Mouse (Mus musculus) embryonic facial prominence, embryonic 15.5 days (tissue): ENCODE measurements around the gene Nutf2-ps1. TPM values are rescaled to one million over a fixed set of nuclear protein-coding genes. Genes with fewer than 3 reads are reported as not detected.

Experiments used
- ATAC-seq: fragments of 200-750 bp; cut with Nextera tagmentation; 2 replicates; pipeline ENCODE4 v1.8.0; 2017; ENCODE audit warnings: low read depth, moderate TSS enrichment; ENCODE audit not compliant: insufficient number of reproducible peaks, low FRiP score, low TSS enrichment
- H3K27ac ChIP-seq: fragments of 300-500 bp; sonication (generic); replicated peaks from 2 replicates; pipeline ENCODE4 v1.5.1; 2015; ENCODE audit warnings: mild to moderate bottlenecking, inconsistent platforms
- H3K27me3 ChIP-seq: fragments of 300-500 bp; sonication (generic); 2 replicates; pipeline ENCODE4 v1.6.1; 2015; ENCODE audit warnings: inconsistent platforms
- H3K36me3 ChIP-seq: fragments of 300-500 bp; sonication (generic); 2 replicates; pipeline ENCODE4 v1.6.1; 2015; ENCODE audit warnings: mild to moderate bottlenecking, inconsistent platforms
- H3K4me1 ChIP-seq: fragments of 300-500 bp; sonication (generic); 2 replicates; pipeline ENCODE4 v1.6.1; 2015; ENCODE audit warnings: inconsistent platforms
- H3K4me2 ChIP-seq: fragments of 300-500 bp; sonication (generic); replicated peaks from 2 replicates; pipeline ENCODE4 v1.6.1; 2015; ENCODE audit warnings: mild to moderate bottlenecking, inconsistent platforms
- H3K4me3 ChIP-seq: fragments of 300-500 bp; sonication (generic); replicated peaks from 2 replicates; pipeline ENCODE4 v1.5.1; 2015; ENCODE audit warnings: mild to moderate bottlenecking, inconsistent platforms
- H3K9ac ChIP-seq: fragments of 300-500 bp; sonication (generic); 2 replicates; pipeline ENCODE4 v1.6.1; 2015; ENCODE audit warnings: inconsistent platforms
- H3K9me3 ChIP-seq: fragments of 300-500 bp; sonication (generic); replicated peaks from 2 replicates; pipeline ENCODE4 v1.6.1; 2016; ENCODE audit warnings: inconsistent platforms
- WGBS: fragments of 180-500 bp; shearing (Covaris S2); methylation state at CpG from one replicate; pipeline ENCODE4 v1.1.7; 2015; 5-methylcytosine and 5-hydroxymethylcytosine counted together
- polyA plus RNA-seq: library from polyadenylated mRNA; unstranded; fragments of >200 nt; fragmentation: Nextera tagmentation; extraction: Ambion mirVana; gene quantifications from 2 replicates; pipeline ENCODE4 v1.2.1, GENCODE M21; 2015

Gene Nutf2-ps1
- polyA plus RNA-seq, 1 experiment from 2014 or later = 301 TPM

DNA sequence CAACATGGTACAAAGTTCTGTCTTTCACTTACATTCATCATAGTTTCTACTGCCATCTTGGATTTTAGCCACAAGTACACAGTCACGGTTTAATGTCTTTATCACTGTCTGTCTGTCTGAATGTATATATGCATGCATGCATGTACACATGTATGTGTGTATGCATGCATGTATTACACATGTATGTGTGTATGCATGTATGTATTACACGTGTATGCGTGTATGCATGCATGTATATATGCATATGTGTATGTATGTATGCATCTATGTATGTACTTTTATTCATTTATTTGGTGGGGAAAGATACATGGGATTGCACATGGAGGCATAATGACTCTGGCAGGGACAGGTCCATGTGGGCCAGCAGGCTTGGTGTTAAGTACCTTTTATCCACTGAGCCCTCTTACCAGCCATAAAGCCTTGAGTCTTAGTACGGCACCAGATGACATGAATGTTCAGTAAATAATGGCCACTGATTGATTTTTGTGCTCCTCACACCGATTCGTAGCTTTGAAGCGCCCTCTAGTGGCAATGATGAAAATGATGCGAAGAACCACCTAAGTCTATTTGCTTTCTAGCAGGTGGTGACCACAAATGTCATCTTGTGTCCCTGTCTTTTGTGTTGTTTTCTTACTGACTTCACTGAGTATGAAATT is 10.1 kb downstream of the Nutf2-ps1 start:
- H3K4me2 ChIP-seq = no peak overlapping the region
- no peaks in the 10 kb centered on the region for H3K9me3 ChIP-seq
- H3K4me3 ChIP-seq = no peak overlapping the region
- no peaks in the 10 kb centered on the region for H3K27me3 ChIP-seq
- no peak overlapping the region for H3K9ac ChIP-seq
- 14% methylated on average over 8 of the region's 8 CpGs for WGBS
- H3K4me1 ChIP-seq = no peaks in the 10 kb centered on the region; the same call in 1 of the 2 replicates
- H3K36me3 ChIP-seq = no peaks in the 10 kb centered on the region
- H3K27ac ChIP-seq = no peak overlapping the region
- ATAC-seq = no peak

DNA sequence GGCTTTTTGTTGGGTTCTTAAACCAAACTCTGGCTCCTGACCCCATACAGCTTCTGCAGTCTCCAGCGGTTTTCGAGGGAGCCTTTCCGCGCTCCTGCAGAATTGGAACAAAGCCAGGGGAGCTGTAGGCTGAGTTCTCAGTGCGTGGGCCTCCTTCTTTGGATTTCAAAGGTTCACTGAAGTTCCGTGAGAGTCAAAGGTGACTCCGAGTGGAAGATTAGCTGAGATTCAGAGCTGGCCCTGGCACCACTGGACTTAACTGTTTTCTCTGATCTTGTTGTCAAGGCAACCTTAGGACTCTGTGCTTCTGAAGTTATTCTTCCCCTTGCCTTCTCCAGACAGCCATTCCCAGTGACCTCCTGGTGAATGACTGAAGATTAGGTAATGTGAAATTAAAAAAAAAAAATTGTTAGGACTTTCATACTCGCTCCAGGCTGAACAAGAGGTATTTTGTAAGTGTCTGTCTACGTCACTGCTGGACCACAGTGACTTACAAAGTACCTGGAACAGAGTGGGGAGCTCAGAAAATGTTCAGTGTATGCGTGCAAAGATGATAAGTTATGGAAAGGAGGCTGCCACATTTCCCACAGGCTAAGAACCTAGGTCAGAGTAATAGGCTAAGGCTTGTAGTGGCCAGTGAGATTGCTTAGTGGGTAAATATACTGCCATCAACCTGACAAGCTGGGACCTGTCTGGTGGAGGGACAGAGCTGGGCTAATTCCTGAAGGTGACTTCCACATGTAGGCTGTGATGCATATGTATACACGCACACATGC is 11.7 kb downstream of the Nutf2-ps1 start:
- Histone ChIP-seq H3K4me3 (no peak overlapping the region), H3K9ac (no peak overlapping the region)
- 58% methylated on average over 11 of the region's 11 CpGs for WGBS

DNA sequence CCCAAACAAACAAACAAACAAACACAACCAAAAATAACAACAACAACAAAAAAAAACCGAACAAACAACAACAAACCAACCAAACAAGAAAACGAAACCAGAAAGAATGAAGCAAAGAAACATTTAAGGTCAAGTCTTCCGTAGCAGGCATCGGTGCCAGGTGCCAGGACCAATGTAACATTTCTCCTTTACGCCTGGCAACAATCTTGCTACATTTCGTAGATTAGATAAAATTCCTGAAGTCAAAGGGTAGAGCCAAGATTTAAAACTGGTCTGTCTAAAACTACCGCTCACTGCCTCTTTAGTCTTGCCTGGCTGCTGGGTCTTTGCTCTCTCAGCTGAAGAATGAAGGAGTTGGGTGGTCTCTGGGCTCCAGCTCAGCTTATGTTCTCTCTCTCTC is 12.8 kb downstream of the Nutf2-ps1 start:
- H3K36me3 ChIP-seq = no peaks in the 10 kb centered on the region
- no peaks in the 10 kb centered on the region for H3K9me3 ChIP-seq
- H3K4me1 ChIP-seq = no peaks in the 10 kb centered on the region; the same call in 1 of the 2 replicates
- no peak overlapping the region for H3K4me3 ChIP-seq
- H3K27ac ChIP-seq = no peak overlapping the region
- no peaks in the 10 kb centered on the region for H3K27me3 ChIP-seq
- WGBS = 66% methylated on average over 7 of the region's 7 CpGs
- H3K9ac ChIP-seq = no peak overlapping the region
- no peak overlapping the region for H3K4me2 ChIP-seq
- no peak for ATAC-seq

More for the DNA sequence above, 11.7 kb downstream of the Nutf2-ps1 start:
- ATAC-seq = no peak
- Histone ChIP-seq H3K36me3 (no peaks in the 10 kb centered on the region), H3K9me3 (no peaks in the 10 kb centered on the region), H3K4me1 (no peaks in the 10 kb centered on the region; the same call in 1 of the 2 replicates), H3K27me3 (no peaks in the 10 kb centered on the region), H3K4me2 (no peak overlapping the region), H3K27ac (no peak overlapping the region)

- Histone ChIP-seq H3K36me3 (no peaks in the 10 kb centered on the region), H3K4me1 (no peaks in the 10 kb centered on the region; the same call in 1 of the 2 replicates), H3K4me2 (no peak overlapping the region), H3K27me3 (no peaks in the 10 kb centered on the region), H3K27ac (no peak overlapping the region), H3K4me3 (no peak overlapping the region), H3K9ac (no peak overlapping the region), H3K9me3 (no peaks in the 10 kb centered on the region)
- WGBS = 76% methylated on average over 4 of the region's 4 CpGs
- ATAC-seq = no peak
These were observed 13.4 kb downstream of the Nutf2-ps1 start for GRCm38 (mm10) chr19:53575296-53576010.

DNA sequence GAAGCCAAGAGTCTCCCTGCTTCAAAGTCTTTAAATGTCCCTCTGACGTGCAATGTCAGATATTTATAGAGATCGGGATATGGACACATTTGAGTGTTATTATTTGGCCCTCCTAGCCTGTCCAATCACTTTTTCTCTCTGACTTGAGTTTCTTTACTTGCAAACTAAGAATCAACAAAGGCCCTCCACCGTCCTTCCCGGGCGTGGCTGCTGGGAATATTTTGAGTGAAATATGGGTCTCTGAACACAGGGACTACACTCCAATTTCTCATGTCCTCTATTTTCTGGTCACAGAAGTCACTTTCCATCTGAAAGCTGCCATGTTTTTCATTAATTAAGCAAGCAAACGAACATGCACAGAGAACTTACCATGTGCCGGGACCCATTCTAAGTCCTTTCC is 14.3 kb downstream of the Nutf2-ps1 start:
- H3K9ac ChIP-seq = no peak overlapping the region
- no peaks in the 10 kb centered on the region; the same call in 1 of the 2 replicates for H3K4me1 ChIP-seq
- H3K36me3 ChIP-seq = no peaks in the 10 kb centered on the region
- H3K9me3 ChIP-seq = no peaks in the 10 kb centered on the region
- H3K4me2 ChIP-seq = no peak overlapping the region
- H3K27me3 ChIP-seq = no peaks in the 10 kb centered on the region
- no peak overlapping the region for H3K27ac ChIP-seq
- 87% methylated on average over 7 of the region's 7 CpGs for WGBS
- no peak for ATAC-seq
- no peak overlapping the region for H3K4me3 ChIP-seq

- H3K9me3 ChIP-seq = no peaks in the 10 kb centered on the region
- H3K27ac ChIP-seq = no peak overlapping the region
- no peak overlapping the region for H3K4me2 ChIP-seq
- no peak overlapping the region for H3K9ac ChIP-seq
- WGBS = 67% methylated on average over 8 of the region's 8 CpGs
- H3K4me1 ChIP-seq = no peaks in the 10 kb centered on the region; the same call in 1 of the 2 replicates
- H3K27me3 ChIP-seq = no peaks in the 10 kb centered on the region
- H3K36me3 ChIP-seq = no peaks in the 10 kb centered on the region
- ATAC-seq = no peak
- no peak overlapping the region for H3K4me3 ChIP-seq
These were observed 14.7 kb downstream of the Nutf2-ps1 start for GRCm38 (mm10) chr19:53574131-53574530.

DNA sequence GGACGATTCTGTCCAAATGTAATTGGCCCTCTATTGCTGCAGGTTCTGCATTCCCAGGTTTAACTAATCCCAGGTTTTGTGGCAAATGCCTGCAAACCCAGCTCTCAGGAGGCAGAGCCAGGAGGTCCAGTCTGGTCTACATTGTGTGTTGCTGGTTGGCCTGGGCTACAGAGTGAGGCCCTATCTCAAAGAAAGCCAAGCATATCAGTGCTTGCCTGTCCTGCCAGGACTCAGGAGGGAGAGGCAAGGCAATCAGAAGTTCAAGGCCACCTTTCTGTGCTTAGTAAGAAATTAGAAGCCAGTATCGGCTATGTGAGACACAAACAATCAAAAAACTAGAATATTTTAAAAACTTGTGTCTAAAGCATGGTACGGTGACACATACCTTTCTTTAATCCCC is 15.7 kb downstream of the Nutf2-ps1 start:
- ATAC-seq = no peak
- WGBS = 79% methylated on average over 3 of the region's 3 CpGs

GRCm38 (mm10) chr19:53572607-53573006 is 16.3 kb downstream of the Nutf2-ps1 start:
- H3K4me1 ChIP-seq = no peaks in the 10 kb centered on the region
- no peak overlapping the region for H3K4me3 ChIP-seq
- H3K27ac ChIP-seq = no peak overlapping the region
- no peaks in the 10 kb centered on the region for H3K27me3 ChIP-seq
- H3K9me3 ChIP-seq = no peaks in the 10 kb centered on the region
- no peak overlapping the region for H3K9ac ChIP-seq
- H3K36me3 ChIP-seq = no peaks in the 10 kb centered on the region
- H3K4me2 ChIP-seq = no peak overlapping the region
- WGBS = 76% methylated on average over 12 of the region's 12 CpGs
- ATAC-seq = no peak

More for the DNA sequence above, 15.7 kb downstream of the Nutf2-ps1 start:
- no peaks in the 10 kb centered on the region for H3K9me3 ChIP-seq
- no peak overlapping the region for H3K4me3 ChIP-seq
- H3K36me3 ChIP-seq = no peaks in the 10 kb centered on the region
- no peaks in the 10 kb centered on the region for H3K27me3 ChIP-seq
- H3K9ac ChIP-seq = no peak overlapping the region
- no peaks in the 10 kb centered on the region for H3K4me1 ChIP-seq
- no peak overlapping the region for H3K4me2 ChIP-seq
- no peak overlapping the region for H3K27ac ChIP-seq

DNA sequence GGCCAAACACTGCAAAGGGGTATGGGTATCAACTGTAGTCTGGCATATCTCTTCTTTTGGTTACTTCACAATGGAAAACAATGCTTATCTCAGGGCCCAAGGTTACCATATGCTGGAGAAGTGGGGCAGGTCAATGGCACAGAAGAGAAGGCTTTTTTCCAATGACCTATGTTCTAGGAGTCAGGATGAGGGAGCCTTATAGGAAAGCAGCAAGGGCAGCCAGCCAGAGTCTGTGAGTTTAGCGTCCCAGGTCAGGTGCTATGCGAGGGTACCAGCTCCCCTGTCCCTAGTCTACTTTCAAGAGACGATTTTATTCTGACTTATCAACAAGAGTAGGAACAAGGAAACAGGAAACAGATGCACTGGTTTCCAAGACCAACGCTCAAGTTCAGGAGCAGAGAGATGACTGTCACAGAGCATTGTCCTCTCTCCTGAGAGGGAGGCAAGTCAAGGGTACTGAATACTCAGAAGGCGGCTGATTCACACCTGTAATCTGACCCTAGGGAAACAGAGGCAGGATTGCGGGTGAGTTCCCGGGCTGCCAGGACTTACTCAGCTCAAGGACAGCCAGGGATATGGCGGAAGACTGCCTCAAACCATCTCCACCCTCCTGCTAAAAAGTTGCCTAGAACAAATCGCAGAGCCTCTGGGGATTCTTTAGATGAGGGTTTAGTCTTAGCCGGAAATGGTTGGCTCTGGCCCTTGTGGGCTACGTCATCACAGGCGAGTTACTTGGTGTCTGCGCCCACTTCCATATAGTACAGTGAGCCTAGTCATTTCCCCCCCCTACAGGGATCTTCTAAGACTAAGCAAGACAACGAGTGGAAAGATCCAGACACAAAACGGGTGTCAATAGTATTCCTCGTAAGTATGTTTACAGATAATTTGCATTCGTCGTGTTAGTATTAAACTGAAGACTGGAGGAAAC is 17.1 kb downstream of the Nutf2-ps1 start:
- no peak overlapping the region for H3K4me3 ChIP-seq
- ATAC-seq = no peak
- WGBS = 71% methylated on average over 18 of the region's 18 CpGs
- H3K4me2 ChIP-seq = no peak overlapping the region
- H3K9me3 ChIP-seq = no peaks in the 10 kb centered on the region
- no peak overlapping the region for H3K27ac ChIP-seq
- no peaks in the 10 kb centered on the region for H3K36me3 ChIP-seq
- no peak overlapping the region for H3K9ac ChIP-seq
- H3K4me1 ChIP-seq = no peaks in the 10 kb centered on the region
- no peaks in the 10 kb centered on the region for H3K27me3 ChIP-seq

- whole genome bisulfite sequencing = 77% methylated on average over 4 of the region's 4 CpGs
- no peaks in the 10 kb centered on the region for H3K27me3 ChIP-seq
- H3K27ac ChIP-seq = no peak overlapping the region
- H3K36me3 ChIP-seq = no peaks in the 10 kb centered on the region
- no peak overlapping the region for H3K4me2 ChIP-seq
- ATAC-seq = no peak
- H3K4me3 ChIP-seq = no peak overlapping the region
- no peak overlapping the region for H3K9ac ChIP-seq
- H3K9me3 ChIP-seq = no peaks in the 10 kb centered on the region
- H3K4me1 ChIP-seq = no peaks in the 10 kb centered on the region
These were observed 17.8 kb downstream of the Nutf2-ps1 start for GRCm38 (mm10) chr19:53571056-53571455.
